Mouse (Mus musculus) thymus, postnatal 25 days (tissue): Measurements from ENCODE around the gene Rsph1.
A peak's percentile ranks its signal among the peaks of the same experiment; 100 is the strongest.

ENCODE experiments used
- DNase-seq: peaks from one replicate; pipeline ENCODE4 v3.0.0; 2022

The Rsph1 gene

DNA sequence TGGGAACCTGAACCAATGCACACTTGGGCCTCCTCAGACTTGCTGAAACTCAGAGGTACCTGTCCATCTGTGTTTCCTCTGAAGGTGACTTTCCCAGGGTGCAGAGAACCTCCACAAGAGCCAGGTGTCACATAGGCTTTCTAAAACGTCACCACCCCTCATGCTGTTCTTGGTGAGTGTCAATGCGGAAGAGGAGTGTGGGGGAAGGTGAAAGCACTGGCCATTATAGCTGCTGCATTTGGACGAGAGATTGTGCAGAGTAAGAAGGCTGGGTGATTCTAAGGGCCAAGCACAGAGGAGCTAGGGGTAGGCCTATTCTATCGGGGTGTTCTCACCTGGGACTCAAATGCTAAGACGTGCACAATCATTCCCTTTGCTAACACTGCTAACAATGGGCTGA is 23.2 kb downstream of the Rsph1 start:
- DNase-seq = no peak

DNA sequence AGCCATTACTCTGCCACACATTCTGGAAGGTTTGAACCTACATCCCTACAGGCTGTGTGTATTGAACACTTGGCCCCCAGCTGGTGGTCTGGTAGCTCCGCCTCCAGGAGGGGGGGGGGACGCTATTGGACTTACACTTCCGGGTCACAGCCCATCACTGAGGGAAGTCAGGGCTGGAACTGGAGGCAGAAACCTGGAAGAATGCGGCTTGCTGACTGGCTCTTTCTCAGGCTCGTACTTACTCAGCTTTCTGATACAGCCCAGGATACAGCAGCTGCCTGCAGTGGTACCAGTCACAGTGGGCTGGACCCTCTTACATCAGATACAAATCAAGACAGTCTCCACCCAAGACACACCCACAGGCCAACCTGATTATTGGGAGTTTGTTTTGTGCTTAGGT is 30.0 kb downstream of the Rsph1 start:
- DNase-seq = no peak

GRCm38 (mm10) chr17:31245321-31245720 is 31.9 kb downstream of the Rsph1 start:
- DNase-seq = no peak

- DNase-seq = peak; percentile 64
These were observed 34.4 kb downstream of the Rsph1 start for GRCm38 (mm10) chr17:31242764-31243163.

GRCm38 (mm10) chr17:31241156-31241555 is 36.0 kb downstream of the Rsph1 start:
- DNase-seq = no peak

DNA sequence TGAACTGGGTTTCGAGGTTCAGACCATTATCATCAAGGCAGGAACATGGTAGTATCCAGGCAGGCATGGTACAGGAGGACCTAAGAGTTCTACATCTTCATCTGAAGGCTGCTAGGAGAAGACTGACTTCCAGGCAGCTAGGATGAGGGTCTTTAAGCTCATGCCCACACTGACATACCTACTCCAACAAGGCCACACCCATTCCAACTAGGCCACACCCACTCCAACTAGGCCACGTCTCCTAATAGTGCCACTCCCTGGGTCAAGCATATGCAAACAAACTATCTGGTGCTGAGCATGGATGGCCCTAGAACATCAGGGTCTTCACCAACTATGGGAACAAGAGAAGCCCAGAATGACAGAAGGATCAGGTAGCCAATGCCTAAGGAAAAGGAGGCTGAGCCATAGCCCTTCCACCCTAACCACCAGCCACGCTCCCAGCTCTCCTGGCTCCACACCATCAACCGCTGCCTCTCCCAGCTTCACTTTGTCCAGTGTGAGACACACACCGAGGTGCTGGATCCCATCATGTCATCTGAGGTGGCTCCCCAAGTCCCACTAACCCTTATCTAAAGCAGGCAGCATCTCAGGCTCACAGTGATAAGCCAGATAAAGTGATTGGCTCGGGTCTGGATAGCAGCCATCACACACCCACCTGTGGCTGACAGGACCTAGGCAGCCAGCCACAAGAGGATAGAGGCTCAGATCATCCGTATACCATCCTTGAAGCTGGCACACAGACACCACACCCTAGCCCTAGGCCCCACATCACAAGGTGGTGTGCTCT is 38.8 kb downstream of the Rsph1 start:
- no peak for DNase-seq

- no peak for DNase-seq
These were observed 41.3 kb downstream of the Rsph1 start for GRCm38 (mm10) chr17:31235915-31236314.

GRCm38 (mm10) chr17:31232251-31233010 is 44.8 kb downstream of the Rsph1 start:
- DNase-seq = no peak

- DNase-seq = no peak
These were observed 45.4 kb downstream of the Rsph1 start for GRCm38 (mm10) chr17:31231780-31232179.

GRCm38 (mm10) chr17:31226931-31227330 is 50.3 kb downstream of the Rsph1 start:
- no peak for DNase-seq

DNA sequence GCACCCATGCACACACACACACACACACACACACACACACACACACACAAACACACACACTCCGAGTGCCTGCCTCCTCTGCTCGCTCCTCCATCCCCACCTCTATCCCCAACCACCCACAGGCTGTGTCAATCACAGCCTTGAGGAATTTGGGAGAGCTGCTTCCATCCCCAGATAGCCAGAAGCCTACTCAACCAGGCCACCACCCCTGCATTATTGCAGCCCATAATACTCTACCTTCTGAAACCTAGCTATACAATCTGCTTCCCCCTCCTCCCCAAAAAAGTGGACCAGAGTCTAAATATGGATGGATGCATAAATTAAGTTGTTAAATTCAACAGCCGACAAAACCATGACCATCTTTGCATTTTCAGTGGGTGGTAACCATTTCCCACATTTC is 50.8 kb downstream of the Rsph1 start:
- DNase-seq = no peak

GRCm38 (mm10) chr17:31224591-31224990 is 52.6 kb downstream of the Rsph1 start:
- peak; percentile 51 for DNase-seq

DNA sequence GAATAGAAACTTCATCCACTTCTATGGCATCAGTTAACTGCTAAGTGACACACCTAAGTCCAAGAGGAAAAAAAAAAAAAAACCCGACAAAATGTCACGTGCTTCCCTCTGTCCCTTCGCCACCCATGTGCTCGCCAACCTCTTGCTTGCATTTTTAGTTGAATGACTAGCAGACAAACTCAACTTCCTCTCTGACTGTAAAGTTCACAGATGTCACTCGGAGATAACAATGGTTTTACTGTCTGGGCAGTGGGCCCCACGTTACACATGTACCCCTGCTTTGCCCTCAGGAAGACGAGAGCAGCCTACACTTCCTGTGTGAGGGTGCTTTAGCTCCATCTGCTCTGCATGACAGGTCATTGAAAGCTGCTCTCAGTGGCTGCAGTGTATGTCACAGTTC is 53.3 kb downstream of the Rsph1 start:
- DNase-seq = peak; percentile 65

DNA sequence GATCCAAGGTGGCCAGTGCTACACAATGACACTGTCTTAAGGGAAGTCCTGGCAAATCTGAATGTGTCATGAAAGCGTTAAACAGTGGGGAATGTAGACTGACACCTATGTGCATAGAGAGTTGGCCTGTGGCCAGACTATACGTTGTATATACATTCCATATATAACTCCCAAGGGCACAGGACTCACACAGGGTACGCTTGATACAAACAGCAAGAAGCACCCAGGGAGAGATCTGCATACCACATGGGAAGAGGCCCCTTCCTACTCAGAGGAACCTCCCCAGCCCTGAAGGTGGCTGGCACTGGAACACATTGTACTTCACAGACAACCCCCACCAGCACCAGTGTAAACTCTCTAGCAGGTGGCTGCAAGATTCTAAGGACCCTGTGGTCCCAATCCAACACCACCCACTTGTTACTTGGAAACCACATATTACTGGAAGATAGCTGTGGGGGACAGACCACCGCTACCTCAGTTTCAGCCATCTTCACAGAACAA is 54.3 kb downstream of the Rsph1 start:
- peak; percentile 46 for DNase-seq

GRCm38 (mm10) chr17:31216068-31216955 is 60.9 kb downstream of the Rsph1 start:
- no peak for DNase-seq

DNA sequence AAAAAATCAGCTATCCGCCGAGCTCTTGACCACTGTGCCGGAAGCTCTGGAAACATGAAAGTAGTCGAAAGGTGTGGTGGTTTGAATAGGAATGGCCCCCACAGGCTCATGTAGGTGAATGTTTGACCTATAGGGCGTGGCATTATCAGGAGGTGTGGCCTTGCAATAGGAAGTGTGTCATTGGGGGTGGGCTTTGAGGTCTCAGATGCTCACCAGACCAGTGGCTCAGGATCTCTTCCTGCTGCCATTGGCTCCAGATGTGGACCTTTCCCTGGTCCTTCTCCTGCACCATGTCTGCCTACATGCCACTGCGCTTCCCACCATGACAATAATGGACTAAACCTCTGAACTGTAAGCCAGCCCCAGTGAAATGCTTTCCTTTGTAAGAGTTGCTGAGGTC is 65.3 kb downstream of the Rsph1 start:
- DNase-seq = no peak

- peak; percentile 26 for DNase-seq
These were observed 66.9 kb downstream of the Rsph1 start for GRCm38 (mm10) chr17:31210299-31210698.

GRCm38 (mm10) chr17:31209376-31209930 is 67.7 kb downstream of the Rsph1 start:
- peak; percentile 33 for DNase-seq

DNA sequence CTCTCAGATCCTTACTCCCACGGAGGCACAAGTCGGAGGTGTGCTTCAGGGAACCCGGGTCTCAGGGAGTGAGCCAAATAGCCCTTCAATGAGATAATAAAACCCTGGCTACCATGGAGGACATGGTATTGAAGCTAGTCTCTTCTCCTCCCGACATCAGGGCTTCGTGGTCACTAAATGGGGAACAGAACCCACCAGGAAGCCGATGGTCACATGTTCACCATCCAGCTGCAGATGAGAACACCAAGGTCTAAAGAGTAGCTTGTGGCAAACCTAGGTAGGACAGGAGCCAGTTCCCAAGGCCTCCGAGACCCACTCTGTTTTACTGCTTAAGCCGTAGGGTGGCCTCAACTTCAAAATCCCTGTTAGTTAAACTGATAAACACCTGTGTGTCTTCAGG is 68.5 kb downstream of the Rsph1 start:
- DNase-seq = peak; percentile 39

DNA sequence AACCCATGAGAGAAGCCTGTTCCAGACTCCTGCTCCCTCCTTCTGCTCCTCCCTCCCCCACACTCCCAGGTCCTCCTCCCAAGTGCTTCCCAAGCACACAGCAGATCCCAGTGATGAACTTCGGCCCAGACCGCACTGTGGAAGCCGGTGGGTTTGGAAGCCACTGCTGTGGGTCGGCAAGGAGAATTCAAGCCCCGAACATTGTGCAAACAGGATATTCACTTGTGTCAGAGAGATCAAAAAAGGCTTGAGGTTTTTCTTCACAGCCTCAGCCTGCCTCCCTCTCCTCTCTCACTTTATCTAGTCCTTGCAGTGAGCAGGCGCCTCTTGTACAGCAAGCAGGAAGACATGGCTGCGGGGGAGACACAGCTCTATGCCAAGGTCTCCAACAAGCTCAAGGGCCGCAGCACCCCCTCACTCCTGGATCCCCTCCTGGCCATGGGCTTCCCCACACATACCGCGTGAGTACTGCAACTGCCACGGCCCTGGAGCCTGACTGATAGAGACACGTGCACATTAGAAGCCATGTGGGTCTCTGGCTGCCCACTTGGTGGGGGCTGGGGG is 69.3 kb downstream of the Rsph1 start, which contains the start of gene Ubash3a:
Gene Ubash3a (plus strand): TSS at position 103 of the 564 bp plus-strand sequence.
- DNase-seq = peak; percentile 83
